Mouse (Mus musculus): ENCODE measurements around the gene Krt7.

Gene Krt7

GRCm38 (mm10) chr15:101436611-101437010, 25.8 kb downstream of the Krt7 start:
- DNase-seq (ENCODE audit: low read depth in 1 of 2, low spot score in 2 of 2) = no peak

- DNase-seq (ENCODE audit: low read depth in 1 of 2, low spot score in 2 of 2) = no peak
Observed at GRCm38 (mm10) chr15:101438555-101438954, 27.7 kb downstream of the Krt7 start, which contains the start of gene Krt87. Krt87 (minus strand) TSS chr15:101438804.

GRCm38 (mm10) chr15:101440837-101441236, 30.0 kb downstream of the Krt7 start:
- DNase-seq (ENCODE audit: low read depth in 1 of 2, low spot score in 2 of 2) = no peak

GRCm38 (mm10) chr15:101446572-101446971, 35.7 kb downstream of the Krt7 start:
- no peak for DNase-seq (ENCODE audit: low read depth in 1 of 2, low spot score in 2 of 2)

- DNase-seq (ENCODE audit: low read depth in 1 of 2, low spot score in 2 of 2) = no peak
Observed at GRCm38 (mm10) chr15:101447444-101447843, 36.6 kb downstream of the Krt7 start, which contains the start of gene Krt88. Krt88 (plus strand) TSS chr15:101447744.

GRCm38 (mm10) chr15:101453093-101453736, 42.4 kb downstream of the Krt7 start:
- DNase-seq (ENCODE audit: low read depth in 1 of 2, low spot score in 2 of 2) = peak in 1 of 2 experiments; percentile 69

- DNase-seq (ENCODE audit: low read depth in 1 of 2, low spot score in 2 of 2) = no peak
Observed at GRCm38 (mm10) chr15:101454774-101455173, 43.9 kb downstream of the Krt7 start.

GRCm38 (mm10) chr15:101455292-101455691, 44.4 kb downstream of the Krt7 start:
- DNase-seq (ENCODE audit: low read depth in 1 of 2, low spot score in 2 of 2) = no peak

GRCm38 (mm10) chr15:101455891-101456290, 45.0 kb downstream of the Krt7 start:
- no peak for DNase-seq (ENCODE audit: low read depth in 1 of 2, low spot score in 2 of 2)

GRCm38 (mm10) chr15:101458361-101458930, 47.6 kb downstream of the Krt7 start:
- no peak for DNase-seq (ENCODE audit: low read depth in 1 of 2, low spot score in 2 of 2)

GRCm38 (mm10) chr15:101459283-101459682, 48.4 kb downstream of the Krt7 start:
- no peak for DNase-seq (ENCODE audit: low read depth in 1 of 2, low spot score in 2 of 2)

GRCm38 (mm10) chr15:101463651-101464050, 52.8 kb downstream of the Krt7 start, which contains the start of gene Krt81:
Krt81 (minus strand) TSS chr15:101463751.
- DNase-seq (ENCODE audit: low read depth in 1 of 2, low spot score in 2 of 2) = no peak

- DNase-seq (ENCODE audit: low read depth in 1 of 2, low spot score in 2 of 2) = no peak
Observed at GRCm38 (mm10) chr15:101469093-101469492, 58.2 kb downstream of the Krt7 start.

- no peak for DNase-seq (ENCODE audit: low read depth in 1 of 2, low spot score in 2 of 2)
Observed at GRCm38 (mm10) chr15:101472952-101473528, 62.2 kb downstream of the Krt7 start, which contains the start of gene Krt86. Krt86 (plus strand) TSS chr15:101473478.

- no peak for DNase-seq (ENCODE audit: low read depth in 1 of 2, low spot score in 2 of 2)
Observed at GRCm38 (mm10) chr15:101479007-101479665, 68.3 kb downstream of the Krt7 start.

GRCm38 (mm10) chr15:101479666-101480060, 68.8 kb downstream of the Krt7 start:
- no peak for DNase-seq (ENCODE audit: low read depth in 1 of 2, low spot score in 2 of 2)
